Mouse (Mus musculus): ENCODE results near the gene Aida.

GRCm38 (mm10) chr1:183265921-183266467 lies 30.4 kb upstream of the Aida start:
- TF ChIP-seq CTCF (IDR thresholded peaks at IDR 0.05; ENCODE audit: low read depth) (no peak), EP300 (IDR thresholded peaks at IDR 0.05; ENCODE audit: low read depth) (no peak)
